Mouse (Mus musculus) hindbrain, embryonic 15.5 days (tissue): ENCODE results near the gene Esrra. TPM values are rescaled to one million over a fixed set of nuclear protein-coding genes. Genes with fewer than 3 reads are reported as not detected.
"Not testable (repeated sequence)": the region's sequence is repeated elsewhere in the genome, so short reads cannot be mapped to it uniquely, and the experiment has no call there.

Source experiments
- ATAC-seq: fragments of 200-750 bp; cut with Nextera tagmentation; 2 replicates; pipeline ENCODE4 v1.8.0; 2017; ENCODE audit warnings: low read depth, moderate number of reproducible peaks, moderate TSS enrichment; ENCODE audit not compliant: low FRiP score
- H3K27ac ChIP-seq: fragments of 300-500 bp; sonication (generic); replicated peaks from 2 replicates; pipeline ENCODE4 v1.5.1; 2015; ENCODE audit warnings: mild to moderate bottlenecking, inconsistent platforms
- H3K27me3 ChIP-seq: fragments of 300-500 bp; sonication (generic); 2 replicates; pipeline ENCODE4 v1.6.1; 2015; ENCODE audit warnings: control low read depth, inconsistent platforms
- H3K36me3 ChIP-seq: fragments of 300-500 bp; sonication (generic); 2 replicates; pipeline ENCODE4 v1.6.1; 2015; ENCODE audit warnings: control low read depth, inconsistent platforms
- H3K4me1 ChIP-seq: fragments of 300-500 bp; sonication (generic); replicated peaks from 2 replicates; pipeline ENCODE4 v1.6.1; 2015; ENCODE audit warnings: control low read depth, inconsistent platforms
- H3K4me2 ChIP-seq: fragments of 300-500 bp; sonication (generic); 2 replicates; pipeline ENCODE4 v1.6.1; 2015; ENCODE audit warnings: moderate library complexity, mild to moderate bottlenecking, inconsistent platforms
- H3K4me3 ChIP-seq: fragments of 300-500 bp; sonication (generic); 2 replicates; pipeline ENCODE4 v1.5.1; 2015; ENCODE audit warnings: mild to moderate bottlenecking, inconsistent platforms
- H3K9ac ChIP-seq: fragments of 300-500 bp; sonication (generic); 2 replicates; pipeline ENCODE4 v1.6.1; 2015; ENCODE audit warnings: inconsistent platforms
- H3K9me3 ChIP-seq: fragments of 300-500 bp; sonication (generic); 2 replicates; pipeline ENCODE4 v1.6.1; 2016; ENCODE audit warnings: control low read depth, inconsistent platforms
- WGBS: fragments of 180-500 bp; shearing (Covaris S2); methylation state at CpG from one replicate; pipeline ENCODE4 v1.1.7; 2015; 5-methylcytosine and 5-hydroxymethylcytosine counted together
- polyA plus RNA-seq: library from polyadenylated mRNA; unstranded; fragments of >200 nt; fragmentation: Nextera tagmentation; extraction: Ambion mirVana; gene quantifications from 2 replicates; pipeline ENCODE4 v1.2.1, GENCODE M21; 2015

Esrra gene
- polyA plus RNA-seq, 1 experiment from 2014 or later: 18.7 TPM

- no peak for ATAC-seq
- 93% methylated on average over 9 of the region's 9 CpGs for WGBS
These were observed 7.1 kb downstream of the Esrra start for GRCm38 (mm10) chr19:6914540-6914939.

GRCm38 (mm10) chr19:6913991-6914390, 7.6 kb downstream of the Esrra start:
- no peak for ATAC-seq
- 75% methylated on average over 11 of the region's 11 CpGs for WGBS
- H3K4me2 ChIP-seq: no peak overlapping the region
- H3K36me3 ChIP-seq: peaks cover 27% of the 10 kb centered on the region
- no peak overlapping the region for H3K9ac ChIP-seq
- H3K27ac ChIP-seq: no peak overlapping the region
- no peaks in the 10 kb centered on the region for H3K27me3 ChIP-seq
- no peaks in the 10 kb centered on the region for H3K9me3 ChIP-seq
- H3K4me3 ChIP-seq: no peak overlapping the region
- H3K4me1 ChIP-seq: peaks cover 14% of the 10 kb centered on the region

More at GRCm38 (mm10) chr19:6914540-6914939, 7.1 kb downstream of the Esrra start:
- Histone ChIP-seq H3K27me3 (no peaks in the 10 kb centered on the region), H3K4me3 (no peak overlapping the region), H3K9ac (no peak overlapping the region), H3K4me2 (no peak overlapping the region), H3K9me3 (no peaks in the 10 kb centered on the region), H3K36me3 (peaks cover 27% of the 10 kb centered on the region), H3K4me1 (peaks cover 20% of the 10 kb centered on the region), H3K27ac (no peak overlapping the region)

DNA sequence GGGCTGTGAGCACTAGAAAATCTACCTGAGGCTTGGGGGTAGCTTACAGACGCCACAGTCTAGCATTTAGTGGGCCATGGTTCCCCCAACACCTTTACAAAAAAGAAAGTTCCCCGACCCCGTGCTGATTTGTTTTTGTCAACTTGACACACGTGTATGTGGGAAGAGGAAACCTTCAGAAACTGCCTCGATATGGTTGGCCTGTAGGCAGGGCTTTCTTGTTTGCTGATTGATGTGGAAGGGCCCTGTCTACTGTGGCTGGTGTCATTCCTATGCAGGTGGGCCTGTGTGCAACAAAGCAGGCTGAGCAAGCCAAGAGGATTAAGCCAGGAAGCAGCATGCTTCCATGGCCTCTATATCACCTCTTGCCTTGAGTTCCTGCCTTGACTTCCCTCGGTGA, 8.6 kb downstream of the Esrra start:
- Histone ChIP-seq H3K36me3 (peaks cover 27% of the 10 kb centered on the region), H3K4me2 (no peak overlapping the region), H3K27me3 (no peaks in the 10 kb centered on the region), H3K27ac (no peak overlapping the region), H3K9me3 (no peaks in the 10 kb centered on the region), H3K4me1 (peaks cover 24% of the 10 kb centered on the region), H3K4me3 (no peak overlapping the region), H3K9ac (no peak overlapping the region)
- WGBS: 95% methylated on average over 6 of the region's 6 CpGs
- ATAC-seq: no peak

DNA sequence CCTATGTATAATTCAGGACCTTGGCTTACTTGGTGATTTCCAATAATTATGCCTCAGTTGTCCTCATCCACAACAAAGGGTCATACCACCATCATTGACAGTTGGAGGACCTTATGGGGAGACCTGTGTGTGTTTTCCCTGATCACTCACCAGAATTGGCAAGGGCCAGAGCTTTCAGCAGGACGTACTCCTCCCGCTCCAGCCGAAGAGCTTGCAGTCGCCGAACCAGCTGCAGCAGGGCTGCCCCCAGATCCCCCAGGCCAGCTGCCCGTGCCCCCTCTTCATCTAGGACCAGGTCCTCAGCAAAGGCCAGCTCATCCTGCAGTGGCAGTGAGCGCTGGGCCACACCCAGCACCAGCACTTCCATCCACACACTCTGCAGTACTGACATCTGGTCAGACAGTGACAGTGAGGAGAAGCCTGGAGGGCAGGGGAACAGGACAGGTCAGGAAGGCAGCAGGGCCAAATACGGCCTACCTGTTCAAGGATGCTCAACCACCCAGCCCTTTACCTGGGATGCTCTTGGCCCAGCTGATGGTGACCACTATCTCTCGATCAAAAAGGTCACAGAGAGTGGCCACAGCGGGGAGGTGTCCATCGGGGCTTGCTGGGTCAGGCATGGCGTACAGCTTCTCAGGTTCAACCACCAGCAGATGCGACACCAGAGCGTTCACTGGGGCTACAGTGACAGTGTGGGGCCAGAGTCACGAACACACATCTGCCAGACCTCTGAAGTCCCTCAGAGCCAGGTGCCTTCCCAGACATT, 9.2 kb downstream of the Esrra start:
- Histone ChIP-seq H3K9me3 (no peaks in the 10 kb centered on the region), H3K4me3 (no peak overlapping the region), H3K4me1 (peaks cover 30% of the 10 kb centered on the region), H3K4me2 (no peak overlapping the region), H3K36me3 (peaks cover 27% of the 10 kb centered on the region), H3K27me3 (no peaks in the 10 kb centered on the region), H3K9ac (no peak overlapping the region), H3K27ac (no peak overlapping the region)
- WGBS: 96% methylated on average over 15 of the region's 15 CpGs
- no peak for ATAC-seq

- Histone ChIP-seq H3K27ac (no peak overlapping the region), H3K9me3 (no peaks in the 10 kb centered on the region), H3K4me2 (peak overlapping the region; percentile 82), H3K36me3 (peaks cover 35% of the 10 kb centered on the region), H3K4me3 (peak overlapping the region; percentile 10; the same call in 1 of the 2 replicates), H3K4me1 (peaks cover 37% of the 10 kb centered on the region), H3K27me3 (no peaks in the 10 kb centered on the region), H3K9ac (0 out of 2 replicates have a peak overlapping the region, but pooled peaks have one; percentile 4)
- no peak for ATAC-seq
- WGBS: 87% methylated on average over 19 of the region's 19 CpGs
These were observed 10.2 kb downstream of the Esrra start for GRCm38 (mm10) chr19:6911101-6912074.

DNA sequence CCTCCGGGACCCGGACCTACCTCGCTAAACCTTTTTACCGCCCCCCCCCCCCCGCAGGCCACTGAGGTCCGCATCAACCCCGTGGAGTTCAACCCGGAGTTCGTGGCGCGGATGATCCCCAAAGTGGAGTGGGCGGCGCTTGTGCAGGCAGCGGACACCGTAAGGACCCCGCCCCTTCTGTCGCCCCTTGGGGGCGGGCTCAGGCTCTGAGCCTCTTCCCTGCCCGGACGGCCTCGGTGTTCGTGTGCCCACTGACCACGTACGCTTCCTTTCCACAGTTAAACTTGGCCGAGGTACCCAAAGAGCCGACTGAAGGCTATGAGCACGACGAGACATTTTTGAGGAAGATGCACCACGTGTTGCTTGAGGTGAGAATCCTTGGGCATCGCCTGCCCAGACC, 11.3 kb downstream of the Esrra start:
- Histone ChIP-seq H3K27ac (peak overlapping the region; percentile 99), H3K9ac (peak overlapping the region; percentile 70), H3K36me3 (peaks cover 43% of the 10 kb centered on the region), H3K4me3 (peak overlapping the region; percentile 52), H3K4me2 (peak overlapping the region; percentile 82), H3K4me1 (peaks cover 37% of the 10 kb centered on the region)
- ATAC-seq, H3K9me3 ChIP-seq, H3K27me3 ChIP-seq: not testable (repeated sequence)
- WGBS: under 1% methylated on average over 30 of the region's 30 CpGs

- peak within 1 kb of the TSS; percentile 82 for H3K4me2 ChIP-seq
- peak within 1 kb of the TSS; percentile 70 for H3K9ac ChIP-seq
- H3K27ac ChIP-seq: peak within 1 kb of the TSS; percentile 99
- peaks cover 49% of the 10 kb centered on the region for H3K36me3 ChIP-seq
- H3K4me1 ChIP-seq: peaks cover 37% of the 10 kb centered on the region
- ATAC-seq: peak; percentile 95
- under 1% methylated on average over 65 of the region's 65 CpGs for WGBS
- H3K4me3 ChIP-seq: peak within 1 kb of the TSS; percentile 52
- no peaks in the 10 kb centered on the region for H3K27me3 ChIP-seq
- no peaks in the 10 kb centered on the region for H3K9me3 ChIP-seq
These were observed 11.9 kb downstream of the Esrra start, which contains the start of the genes Trmt112 and Prdx5 for GRCm38 (mm10) chr19:6909507-6910289. TSS of gene Trmt112 (plus strand) at chr19:6909698. TSS of gene Prdx5 (minus strand) at chr19:6910106.

DNA sequence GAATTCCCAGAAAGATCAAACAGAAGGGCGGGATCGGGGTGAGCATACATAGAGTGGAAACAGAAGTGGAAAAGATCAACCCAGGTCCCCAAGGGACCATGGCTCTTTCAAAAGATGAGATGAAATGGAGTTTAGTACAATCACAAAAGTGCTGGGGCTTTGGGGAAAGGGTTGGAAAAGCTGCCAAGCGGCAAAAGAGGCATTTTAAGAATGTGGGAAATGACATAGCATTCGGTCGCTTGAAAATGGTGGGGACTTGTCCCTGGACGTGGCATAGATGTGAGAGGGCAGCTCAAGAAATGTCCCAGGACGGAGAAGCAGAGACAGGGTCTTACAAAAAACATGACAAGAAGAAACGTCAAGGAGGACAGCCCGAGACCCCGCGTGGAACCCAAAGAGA, 12.6 kb downstream of the Esrra start:
- no peak for ATAC-seq
- no peaks in the 10 kb centered on the region for H3K27me3 ChIP-seq
- peaks cover 37% of the 10 kb centered on the region for H3K4me1 ChIP-seq
- H3K9me3 ChIP-seq: no peaks in the 10 kb centered on the region
- H3K4me2 ChIP-seq: peak overlapping the region; percentile 82
- H3K36me3 ChIP-seq: peaks cover 52% of the 10 kb centered on the region
- H3K4me3 ChIP-seq: peak overlapping the region; percentile 52
- peak overlapping the region; percentile 70 for H3K9ac ChIP-seq
- WGBS: 14% methylated on average over 11 of the region's 11 CpGs
- peak overlapping the region; percentile 99 for H3K27ac ChIP-seq

GRCm38 (mm10) chr19:6907811-6908540, 13.6 kb downstream of the Esrra start:
- H3K4me2 ChIP-seq: peak overlapping the region; percentile 82
- ATAC-seq: no peak
- 0 out of 2 replicates have a peak overlapping the region, but pooled peaks have one; percentile 0 for H3K9ac ChIP-seq
- no peaks in the 10 kb centered on the region for H3K27me3 ChIP-seq
- peaks cover 37% of the 10 kb centered on the region for H3K4me1 ChIP-seq
- H3K36me3 ChIP-seq: peaks cover 42% of the 10 kb centered on the region
- H3K27ac ChIP-seq: no peak overlapping the region
- WGBS: 84% methylated on average over 7 of the region's 7 CpGs
- peak overlapping the region; percentile 52 for H3K4me3 ChIP-seq
- H3K9me3 ChIP-seq: no peaks in the 10 kb centered on the region

- Histone ChIP-seq H3K27ac (no peak overlapping the region), H3K4me1 (peaks cover 37% of the 10 kb centered on the region), H3K36me3 (peaks cover 34% of the 10 kb centered on the region), H3K9me3 (no peaks in the 10 kb centered on the region), H3K4me3 (no peak overlapping the region), H3K4me2 (no peak overlapping the region), H3K9ac (no peak overlapping the region), H3K27me3 (no peaks in the 10 kb centered on the region)
- 94% methylated on average over 8 of the region's 8 CpGs for WGBS
- ATAC-seq: no peak
These were observed 14.5 kb downstream of the Esrra start for GRCm38 (mm10) chr19:6907094-6907493.

DNA sequence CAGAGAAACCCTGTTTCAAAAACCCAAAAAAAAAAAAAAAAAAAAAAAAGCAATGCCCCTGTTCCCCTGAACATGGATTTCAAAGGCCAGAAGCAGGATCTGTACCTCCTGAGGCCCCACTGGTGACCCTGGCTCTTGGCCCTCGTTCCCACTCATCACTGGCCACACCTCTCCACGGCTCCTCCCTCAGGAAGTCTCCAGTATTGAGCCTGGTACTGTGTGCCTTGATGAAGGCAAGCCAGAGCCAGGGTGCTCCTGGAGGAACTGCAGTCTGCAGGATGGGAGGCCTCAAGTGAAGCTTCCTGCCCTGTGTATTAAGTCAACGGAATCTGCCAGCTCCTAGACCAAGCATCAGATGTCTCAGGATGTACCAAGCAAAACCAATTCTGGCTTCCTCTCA, 15.4 kb downstream of the Esrra start:
- H3K4me2 ChIP-seq: no peak overlapping the region
- ATAC-seq: no peak
- peaks cover 30% of the 10 kb centered on the region for H3K4me1 ChIP-seq
- H3K9ac ChIP-seq: no peak overlapping the region
- WGBS: 85% methylated on average over 3 of the region's 3 CpGs
- peaks cover 25% of the 10 kb centered on the region for H3K36me3 ChIP-seq
- no peaks in the 10 kb centered on the region for H3K9me3 ChIP-seq
- H3K4me3 ChIP-seq: no peak overlapping the region
- H3K27me3 ChIP-seq: no peaks in the 10 kb centered on the region
- no peak overlapping the region for H3K27ac ChIP-seq
